Mouse (Mus musculus): ENCODE data around the gene 4930415O20Rik. TPM values are rescaled to one million over a fixed set of nuclear protein-coding genes. Genes with fewer than 3 reads are reported as not detected.

Gene 4930415O20Rik
- 0.85 and 2.0 TPM in 2 replicates for polyA plus RNA-seq (2012; rRNA removed)

GRCm38 (mm10) chr15:98570873-98571538 lies at the start of gene 4930415O20Rik, which contains the start of gene Ccnt1:
Gene 4930415O20Rik (plus strand): TSS chr15:98571004.
Gene Ccnt1 (minus strand): TSS chr15:98570923.

GRCm38 (mm10) chr15:98533881-98534627 lies 36.8 kb upstream of the 4930415O20Rik start, which contains the start of gene Kansl2:
Gene Kansl2 (minus strand): TSS chr15:98534264.

GRCm38 (mm10) chr15:98609331-98610130 lies 38.7 kb downstream of the 4930415O20Rik start, which contains the start of gene Adcy6:
Gene Adcy6 (minus strand): TSS chr15:98610076.

GRCm38 (mm10) chr15:98630540-98630939 lies 59.7 kb downstream of the 4930415O20Rik start, which contains the start of gene Cacnb3:
Gene Cacnb3 (plus strand): TSS chr15:98630840.

Other genes with a start within 250 kb of the 4930415O20Rik start
- not detected in 2 replicates for gene Olfr284, start 230.0 kb upstream of the 4930415O20Rik start, polyA plus RNA-seq (2012; rRNA removed)
- not detected in 2 replicates for gene Olfr283, start 190.1 kb upstream of the 4930415O20Rik start, polyA plus RNA-seq (2012; rRNA removed)
- gene Olfr282, start 139.8 kb upstream of the 4930415O20Rik start, polyA plus RNA-seq (2012; rRNA removed), result not detected in 2 replicates
- gene Olfr281, start 118.4 kb upstream of the 4930415O20Rik start, polyA plus RNA-seq (2012; rRNA removed), result not detected in 2 replicates
- gene OR5BS1P, start 101.1 kb upstream of the 4930415O20Rik start, polyA plus RNA-seq (2012; rRNA removed), result not detected in 2 replicates
- not detected in 2 replicates for gene Lalba, start 88.3 kb upstream of the 4930415O20Rik start, polyA plus RNA-seq (2012; rRNA removed)
- gene Olfr279, start 78.6 kb upstream of the 4930415O20Rik start, polyA plus RNA-seq (2012; rRNA removed), result not detected in 2 replicates
- 9.7 and 11.1 TPM in 2 replicates for gene Kansl2, start 36.7 kb upstream of the 4930415O20Rik start, polyA plus RNA-seq (2012; rRNA removed)
- 0.94 and 2.3 TPM in 2 replicates for gene Ccnt1, start 81 bp upstream of the 4930415O20Rik start, polyA plus RNA-seq (2012; rRNA removed)
- gene Adcy6, start 39.1 kb downstream of the 4930415O20Rik start, polyA plus RNA-seq (2012; rRNA removed), result 45.7 and 64.2 TPM in 2 replicates
- 38.3 and 44.2 TPM in 2 replicates for gene Cacnb3, start 59.8 kb downstream of the 4930415O20Rik start, polyA plus RNA-seq (2012; rRNA removed)
- 11.8 and 12.9 TPM in 2 replicates for gene Ddx23, start 91.9 kb downstream of the 4930415O20Rik start, polyA plus RNA-seq (2012; rRNA removed)
- gene Rnd1, start 106.5 kb downstream of the 4930415O20Rik start, polyA plus RNA-seq (2012; rRNA removed), result 0.57 and 0.62 TPM in 2 replicates
- gene Ccdc65, start 137.2 kb downstream of the 4930415O20Rik start, polyA plus RNA-seq (2012; rRNA removed), result 0.43 and 0.45 TPM in 2 replicates
- 18.3 and 25.4 TPM in 2 replicates for gene Fkbp11, start 157.2 kb downstream of the 4930415O20Rik start, polyA plus RNA-seq (2012; rRNA removed)
- 36.3 and 39.5 TPM in 2 replicates for gene Arf3, start 192.2 kb downstream of the 4930415O20Rik start, polyA plus RNA-seq (2012; rRNA removed)
- 0.16 and 0.58 TPM in 2 replicates for gene Wnt10b, start 207.1 kb downstream of the 4930415O20Rik start, polyA plus RNA-seq (2012; rRNA removed)
- not detected in 2 replicates for gene Wnt1, start 218.9 kb downstream of the 4930415O20Rik start, polyA plus RNA-seq (2012; rRNA removed)
- 0.02 TPM in 2 replicates for gene Ddn, start 238.5 kb downstream of the 4930415O20Rik start, polyA plus RNA-seq (2012; rRNA removed)